Comparison of ENCODE assay signal across 28 mouse cellular contexts in the genomic region with DNA sequence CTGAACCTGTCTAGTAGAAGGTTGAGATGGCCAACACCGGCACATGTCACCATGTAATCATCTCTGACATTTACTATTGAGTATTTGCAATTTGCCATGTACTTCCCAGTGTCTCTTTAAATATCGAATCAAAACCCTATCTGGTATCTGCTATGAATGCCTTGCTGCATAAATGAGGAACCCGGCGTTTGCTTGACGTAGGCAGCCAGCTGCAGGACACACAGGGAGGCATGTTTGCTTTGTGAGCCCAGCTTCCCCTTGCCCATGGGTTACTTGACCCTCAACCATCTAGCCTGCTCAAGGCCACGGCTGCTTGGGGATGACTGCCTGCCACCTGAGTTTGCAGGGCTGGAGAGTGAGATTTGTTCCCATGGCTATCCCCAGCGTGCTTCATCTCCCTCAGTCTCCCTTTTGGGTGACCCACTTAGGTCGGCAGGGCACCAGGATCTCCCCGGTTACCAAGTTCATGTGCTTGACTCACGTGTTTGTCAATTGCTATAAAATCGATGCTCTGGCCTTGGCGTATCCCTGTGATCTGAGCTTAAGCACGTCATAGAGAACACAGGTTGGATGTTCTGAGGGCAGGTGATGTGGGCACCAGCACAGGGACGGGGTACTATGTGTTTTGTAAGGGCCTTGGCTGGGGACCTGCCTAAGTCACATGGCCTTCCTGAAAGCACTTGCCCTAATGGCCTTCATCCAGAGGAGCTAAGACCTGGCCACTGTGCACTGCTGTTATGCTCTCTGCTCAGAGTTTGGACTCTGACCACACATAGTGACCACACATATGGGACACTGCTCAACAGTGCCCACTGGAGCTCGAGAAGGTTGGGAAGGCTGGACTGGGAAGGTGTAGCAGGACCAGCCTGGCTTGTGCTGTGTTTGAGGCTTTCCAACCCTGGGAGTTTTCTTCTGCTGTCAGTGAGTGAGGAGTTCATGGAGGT. TPM values are rescaled to one million over a fixed set of nuclear protein-coding genes. Genes with fewer than 3 reads are reported as not detected.
DNase-seq lines count a peak whose midpoint lies in the region; ATAC-seq and TF ChIP-seq lines count a peak whose summit lies in the region.
"Had no signal": no experiment of that assay in that cellular context is flagged by ENCODE, and none has a peak within 500 bp of the region (broad histone marks: within the 10 kb centered on the region; RNA-seq: fewer than 3 reads in every experiment).

No protein-coding gene starts in this region.

- H3K27ac ChIP-seq in gastrocnemius, adult 2 months: 0 out of 2 replicates have a peak overlapping the region, but pooled peaks have one; percentile 20
- no peak overlapping the region for H3K27ac ChIP-seq in kidney, embryonic 16.5 days (ENCODE audit: low read length)
- H3K27ac ChIP-seq: heart, embryonic 13.5 days; hindbrain, embryonic 12.5 days; left cerebral cortex, adult 2 months; limb, embryonic 15.5 days; midbrain, embryonic 13.5 days had no signal

- no peak overlapping the region for H3K4me3 ChIP-seq in gastrocnemius, adult 2 months
- no peak overlapping the region for H3K4me3 ChIP-seq in kidney, embryonic 16.5 days (ENCODE audit: low read length)
- H3K4me3 ChIP-seq: heart, embryonic 13.5 days; hindbrain, embryonic 12.5 days; left cerebral cortex, adult 2 months; limb, embryonic 15.5 days; midbrain, embryonic 13.5 days had no signal

- WGBS in kidney, embryonic 16.5 days: 87% methylated on average over 15 of the region's 15 CpGs

- no peak for TF ChIP-seq CTCF in gastrocnemius, adult 2 months (IDR thresholded peaks at IDR 0.05)

- ATAC-seq in kidney, embryonic 16.5 days (ENCODE audit: low FRiP score, low TSS enrichment): no peak
- ATAC-seq in erythroid progenitor cell, adult 5-6 weeks (replicated peaks; ENCODE audit: low FRiP score, poor library complexity, severe bottlenecking): 0 out of 2 replicates have a peak, but pooled peaks have one; percentile 19
- ATAC-seq in megakaryocyte progenitor cell, adult 5-6 weeks (replicated peaks; ENCODE audit: poor library complexity): peak; percentile 59
- ATAC-seq: CD4-positive, CD25-positive, alpha-beta regulatory T cell, adult 4 months; forebrain, embryonic 14.5 days; intestine, postnatal 0 days; midbrain, embryonic 13.5 days had no signal

- H3K27me3 ChIP-seq in kidney, embryonic 16.5 days (ENCODE audit: insufficient read depth, low read length): no peaks in the 10 kb centered on the region
- H3K27me3 ChIP-seq: heart, embryonic 13.5 days; limb, embryonic 15.5 days; midbrain, embryonic 13.5 days had no signal

- DNase-seq in gastrocnemius, adult 2 months: no peak
- DNase-seq in gastrocnemius, postnatal 4 days (ENCODE audit: low spot score in 2 of 2): no peak
- DNase-seq in kidney, adult 9 months: peak; percentile 66
- no peak for DNase-seq in Muller cell, postnatal 12 days (ENCODE audit: inconsistent ontology term)
- DNase-seq: cerebellum, adult 18-20 months; cerebellum, postnatal 14 days; gastrocnemius, postnatal 10 days; heart, postnatal 14 days; left cerebral cortex, postnatal 4 days; lung, adult 18-20 months; lung, postnatal 10 days; right cerebral cortex, postnatal 14 days had no signal

- H3K36me3 ChIP-seq in kidney, embryonic 16.5 days (ENCODE audit: insufficient read depth, low read length): no peaks in the 10 kb centered on the region
- H3K36me3 ChIP-seq: heart, embryonic 13.5 days; hindbrain, embryonic 12.5 days; limb, embryonic 15.5 days; midbrain, embryonic 13.5 days had no signal

- H3K4me2 ChIP-seq in kidney, embryonic 16.5 days (replicated peaks; ENCODE audit: low read depth, low read length): no peak overlapping the region
- H3K4me2 ChIP-seq: heart, embryonic 13.5 days; hindbrain, embryonic 12.5 days; limb, embryonic 15.5 days; midbrain, embryonic 13.5 days had no signal

- H3K9ac ChIP-seq in kidney, embryonic 16.5 days (replicated peaks; ENCODE audit: low read length): no peak overlapping the region
- H3K9ac ChIP-seq: heart, embryonic 13.5 days; hindbrain, embryonic 12.5 days; limb, embryonic 15.5 days; midbrain, embryonic 13.5 days had no signal

- peaks cover 5% of the 10 kb centered on the region for H3K4me1 ChIP-seq in kidney, embryonic 16.5 days (ENCODE audit: insufficient read depth, low read length)

- H3K9me3 ChIP-seq in kidney, embryonic 16.5 days (ENCODE audit: low read length): no peaks in the 10 kb centered on the region
- H3K9me3 ChIP-seq: heart, embryonic 13.5 days; hindbrain, embryonic 12.5 days; limb, embryonic 15.5 days; midbrain, embryonic 13.5 days had no signal

- intact Hi-C loops in gastrocnemius, adult 2 months (cut with DNase I): no loop called here

RNA-seq across cellular contexts. Expression of a gene that starts 9.8 kb away (rescaled TPM):
- 10 to 100 TPM; 10.8 to 11.1 TPM for total RNA-seq in gastrocnemius, adult 2 months (2021)
- total RNA-seq in gastrocnemius, postnatal 4 days (2021): 10 to 100 TPM in 1 of 2 experiments, 1 to 10 TPM in 1; 7.8 to 10.5 TPM
- 23.1 and 24.3 TPM in 2 replicates for polyA plus RNA-seq in kidney, embryonic 16.5 days (2015; fragmentation: Nextera tagmentation; extraction: Ambion mirVana)
- 1.7 and 2.5 TPM in 2 replicates for total RNA-seq in erythroid progenitor cell, adult 5-6 weeks (2015; ENCODE audit: low replicate concordance)
- total RNA-seq in erythroid progenitor cell, adult 5-6 weeks (2017; ENCODE audit: low replicate concordance): 1.8 and 3.6 TPM in 2 replicates
- 10.8 and 14.2 TPM in 2 replicates for total RNA-seq in megakaryocyte progenitor cell, adult 5-6 weeks (2015)
- total RNA-seq in megakaryocyte progenitor cell, adult 5-6 weeks (2017): 9.1 and 11.2 TPM in 2 replicates

RNA-seq across cellular contexts. Expression of a gene that starts 20.8 kb away (rescaled TPM):
- not detected for total RNA-seq in gastrocnemius, adult 2 months (2021)
- not detected for total RNA-seq in gastrocnemius, postnatal 4 days (2021)
- polyA plus RNA-seq in kidney, embryonic 16.5 days (2015; fragmentation: Nextera tagmentation; extraction: Ambion mirVana): not detected in 2 replicates
- not detected in 2 replicates for total RNA-seq in erythroid progenitor cell, adult 5-6 weeks (2015; ENCODE audit: low replicate concordance)
- not detected in 2 replicates for total RNA-seq in erythroid progenitor cell, adult 5-6 weeks (2017; ENCODE audit: low replicate concordance)
- total RNA-seq in megakaryocyte progenitor cell, adult 5-6 weeks (2015): not detected in 2 replicates
- not detected in 2 replicates for total RNA-seq in megakaryocyte progenitor cell, adult 5-6 weeks (2017)
- total RNA-seq: adrenal gland, adult 18-20 months; gastrocnemius, postnatal 10 days; heart, adult 18-20 months; heart, postnatal 14 days; left cerebral cortex, adult 2 months; left cerebral cortex, postnatal 4 days; monocyte, adult 5-6 weeks had no signal
- polyA plus RNA-seq: CD4-positive, CD25-positive, alpha-beta regulatory T cell, adult 4 months; embryonic facial prominence, embryonic 14.5 days; forebrain, embryonic 14.5 days; heart, embryonic 13.5 days; thymus, postnatal 0 days had no signal

RNA-seq across cellular contexts. Expression of a gene that starts 44.0 kb away (rescaled TPM):
- 100 to 1,000 TPM; 155 to 159 TPM for total RNA-seq in gastrocnemius, adult 2 months (2021)
- total RNA-seq in gastrocnemius, postnatal 4 days (2021): 10 to 100 TPM; 73.8 to 76.2 TPM
- 172 and 186 TPM in 2 replicates for polyA plus RNA-seq in kidney, embryonic 16.5 days (2015; fragmentation: Nextera tagmentation; extraction: Ambion mirVana)
- 20.9 and 22.2 TPM in 2 replicates for total RNA-seq in erythroid progenitor cell, adult 5-6 weeks (2015; ENCODE audit: low replicate concordance)
- total RNA-seq in erythroid progenitor cell, adult 5-6 weeks (2017; ENCODE audit: low replicate concordance): 18.5 and 23.5 TPM in 2 replicates
- 92.6 and 99.4 TPM in 2 replicates for total RNA-seq in megakaryocyte progenitor cell, adult 5-6 weeks (2015)
- 110 TPM in 2 replicates for total RNA-seq in megakaryocyte progenitor cell, adult 5-6 weeks (2017)
